Mouse (Mus musculus) CH12.LX (cell line): ENCODE measurements around the gene Psme3. TPM values are rescaled to one million over a fixed set of nuclear protein-coding genes. Genes with fewer than 3 reads are reported as not detected.

Source experiments
- DNase-seq: peaks from one replicate; pipeline ENCODE4 v3.0.0-alpha.2; 2013; ENCODE audit errors: extremely low read depth
- H3K27ac ChIP-seq: 2 replicates; pipeline ENCODE4 v1.5.1; 2012; ENCODE audit warnings: low read depth, mild to moderate bottlenecking, control low read depth, moderate library complexity; ENCODE audit not compliant: insufficient read depth
- H3K27me3 ChIP-seq: replicated peaks from 2 replicates; pipeline ENCODE3; 2012; ENCODE audit warnings: inconsistent platforms
- H3K36me3 ChIP-seq, 2 experiments: replicated peaks in 1 of 2; 2 replicates each; pipeline versions ENCODE3 to v1.6.1; 2012; ENCODE audit warnings: inconsistent platforms in 1 of 2, low read length in 1 of 2, mild to moderate bottlenecking in 1 of 2, mixed read lengths in 1 of 2, moderate library complexity in 1 of 2; ENCODE audit not compliant: control insufficient read depth in 1 of 2, insufficient read depth in 1 of 2
- H3K4me1 ChIP-seq, 2 experiments: 2 replicates each; pipeline ENCODE4 v1.6.1; 2012; ENCODE audit warnings: inconsistent platforms in 1 of 2, moderate library complexity in 1 of 2; ENCODE audit not compliant: insufficient read depth in 2 of 2, control insufficient read depth in 1 of 2
- H3K4me2 ChIP-seq: 2 replicates; pipeline ENCODE4 v1.6.1; 2012; ENCODE audit warnings: low read depth, mild to moderate bottlenecking, control low read depth; ENCODE audit not compliant: poor library complexity, insufficient read depth, severe bottlenecking
- H3K4me3 ChIP-seq, 3 experiments: fragments of 150-350 bp in 1 of 3; sonication (generic) in 1 of 3; replicated peaks in 1 of 3; 2 replicates each; pipeline versions ENCODE3 to v1.5.1; 2011 to 2012; ENCODE audit warnings: low read depth in 2 of 3, low read length in 2 of 3, mild to moderate bottlenecking in 2 of 3, moderate library complexity in 2 of 3, control low read depth in 1 of 3, improper control_type of control experiment in 1 of 3, inconsistent platforms in 1 of 3, mixed read lengths in 1 of 3; ENCODE audit not compliant: poor library complexity in 1 of 3
- H3K79me2 ChIP-seq: replicated peaks from 2 replicates; pipeline ENCODE4 v1.6.1; 2012; ENCODE audit warnings: mild to moderate bottlenecking, moderate library complexity; ENCODE audit not compliant: control insufficient read depth, poor library complexity, insufficient read depth, severe bottlenecking; ENCODE audit errors: extremely low read depth
- H3K9ac ChIP-seq: 2 replicates; pipeline ENCODE4 v1.6.1; 2012; ENCODE audit warnings: low read depth, mild to moderate bottlenecking, control low read depth, moderate library complexity; ENCODE audit not compliant: insufficient read depth
- H3K9me3 ChIP-seq: replicated peaks from 2 replicates; pipeline ENCODE3; 2012; ENCODE audit warnings: low read length, inconsistent platforms, mixed read lengths
- BHLHE40 ChIP-seq: IDR thresholded peaks from 2 replicates; pipeline ENCODE4 v1.6.1; 2011; ENCODE audit warnings: mild to moderate bottlenecking, low read depth, low read length, improper control_type of control experiment
- ETS1 ChIP-seq: conservative IDR thresholded peaks from 2 replicates; pipeline ENCODE4 v1.6.1; 2012; ENCODE audit warnings: low read depth, mild to moderate bottlenecking, inconsistent platforms, low read length, improper control_type of control experiment, moderate library complexity
- HCFC1 ChIP-seq: IDR thresholded peaks from 2 replicates; pipeline ENCODE4 v1.6.1; 2012; ENCODE audit warnings: low read depth, mild to moderate bottlenecking, inconsistent platforms, low read length, improper control_type of control experiment
- IRF4 ChIP-seq: IDR thresholded peaks from 2 replicates; pipeline ENCODE4 v1.6.1; 2014; ENCODE audit warnings: low read depth, mild to moderate bottlenecking, inconsistent platforms, low read length, improper control_type of control experiment
- JUND ChIP-seq: conservative IDR thresholded peaks from 2 replicates; pipeline ENCODE4 v1.6.1; 2011; ENCODE audit warnings: low read depth, low read length, improper control_type of control experiment
- MAX ChIP-seq: IDR thresholded peaks from 2 replicates; pipeline ENCODE4 v1.6.1; 2011; ENCODE audit warnings: low read length, improper control_type of control experiment
- MEF2A ChIP-seq: IDR thresholded peaks from 2 replicates; pipeline ENCODE4 v1.6.1; 2014; ENCODE audit warnings: low read depth, mild to moderate bottlenecking, inconsistent platforms, low read length, improper control_type of control experiment, borderline replicate concordance
- MXI1 ChIP-seq: IDR thresholded peaks from 2 replicates; pipeline ENCODE4 v1.6.1; 2011; ENCODE audit warnings: mild to moderate bottlenecking, low read depth, low read length, improper control_type of control experiment
- MYC ChIP-seq: IDR thresholded peaks from 2 replicates; pipeline ENCODE4 v1.6.1; 2011; ENCODE audit warnings: low read depth, mild to moderate bottlenecking, improper control_type of control experiment, low read length
- NRF1 ChIP-seq: IDR thresholded peaks from 2 replicates; pipeline ENCODE4 v1.6.1; 2014; ENCODE audit warnings: low read depth, mild to moderate bottlenecking, inconsistent platforms, low read length, improper control_type of control experiment, moderate library complexity
- RAD21 ChIP-seq: IDR thresholded peaks from 2 replicates; pipeline ENCODE4 v1.6.1; 2011; ENCODE audit warnings: low read depth, mild to moderate bottlenecking, low read length, improper control_type of control experiment, moderate library complexity
- RCOR1 ChIP-seq: conservative IDR thresholded peaks from 2 replicates; pipeline ENCODE4 v1.6.1; 2012; ENCODE audit warnings: low read depth, mild to moderate bottlenecking, inconsistent platforms, low read length, improper control_type of control experiment
- TBP ChIP-seq: conservative IDR thresholded peaks from 2 replicates; pipeline ENCODE4 v1.6.1; 2011; ENCODE audit warnings: low read depth, low read length, improper control_type of control experiment
- TCF12 ChIP-seq: IDR thresholded peaks from 2 replicates; pipeline ENCODE4 v1.6.1; 2014; ENCODE audit warnings: low read depth, mild to moderate bottlenecking, inconsistent platforms, low read length, improper control_type of control experiment
- USF1 ChIP-seq: IDR thresholded peaks from 2 replicates; pipeline ENCODE4 v1.6.1; 2014; ENCODE audit warnings: low read depth, mild to moderate bottlenecking, inconsistent platforms, low read length, improper control_type of control experiment
- USF2 ChIP-seq: conservative IDR thresholded peaks from 2 replicates; pipeline ENCODE4 v1.6.1; 2011; ENCODE audit warnings: low read depth, low read length, improper control_type of control experiment
- ZMIZ1 ChIP-seq: IDR thresholded peaks from 2 replicates; pipeline ENCODE4 v1.6.1; 2012; ENCODE audit warnings: low read depth, mild to moderate bottlenecking, inconsistent platforms, low read length, improper control_type of control experiment
- ZNF384 ChIP-seq: IDR thresholded peaks from 2 replicates; pipeline ENCODE4 v1.6.1; 2012; ENCODE audit warnings: low read depth, low read length, improper control_type of control experiment, inconsistent platforms
- dilution Hi-C: fragments of 300-500 bp; cut with MboI; formaldehyde crosslinking; loops from 2 replicates; pipeline ENCODE4 v1.14.3; 2020; ENCODE audit warnings: low sequenced_read_pairs; ENCODE audit not compliant: extremely low pct_unique_long_range_greater_than_20kb, extremely low pct_ligation_motif_present
- in situ Hi-C: fragments of 300-500 bp; cut with MboI; formaldehyde crosslinking; loops from 3 replicates; pipeline ENCODE4 v1.14.3; 2019; ENCODE audit warnings: low sequenced_read_pairs, low pct_ligation_motif_present, low pct_unique_long_range_greater_than_20kb, mixed read lengths
- polyA plus RNA-seq: library from polyadenylated mRNA; unstranded; fragments of >175 nt; gene quantifications from 2 replicates; pipeline ENCODE4 v1.2.1, GENCODE M21; 2012; ENCODE audit warnings: low read depth; ENCODE audit not compliant: insufficient read length
- total RNA-seq, 2 experiments: library from RNA; depleted of rRNA; stranded (reverse); fragments of 300-350 nt in 1 of 2; fragments of >200 nt in 1 of 2; gene quantifications; 2 replicates each; pipeline ENCODE4 v1.2.3; 2012 to 2014

The Psme3 gene
- total and polyA plus RNA-seq, 3 experiments, result 86.1 to 527 (median 208) TPM

GRCm38 (mm10) chr11:101359776-101360175, 43.8 kb downstream of the Psme3 start:
- no peak overlapping the region for H3K27ac ChIP-seq
- peaks cover 4 to 14% of the 10 kb centered on the region in 2 experiments; a peak in 3 of 4 replicates for H3K4me1 ChIP-seq
- no peaks in the 10 kb centered on the region for H3K36me3 ChIP-seq
- TF ChIP-seq JUND (no peak), USF1 (no peak), IRF4 (no peak), TBP (no peak), RCOR1 (no peak), ZNF384 (no peak), RAD21 (no peak)
- no peaks in the 10 kb centered on the region for H3K79me2 ChIP-seq
- in situ Hi-C loops (no loop called here), dilution Hi-C loops (no loop called here)
- DNase-seq, result no peak
- H3K9me3 ChIP-seq, result no peaks in the 10 kb centered on the region
- H3K9ac ChIP-seq, result no peak overlapping the region
- no peak overlapping the region for H3K4me2 ChIP-seq
- H3K27me3 ChIP-seq, result peaks cover 2% of the 10 kb centered on the region
- no peak overlapping the region for H3K4me3 ChIP-seq

- TF ChIP-seq BHLHE40 (peak; percentile 47), USF1 (peak; percentile 70), MEF2A (peak; percentile 49; the same call in 1 of the 2 replicates), HCFC1 (no peak), USF2 (peak; percentile 34; the same call in 1 of the 2 replicates)
- dilution Hi-C loops, result no loop called here
- no peaks in the 10 kb centered on the region for H3K27me3 ChIP-seq
- peaks cover 4 to 14% of the 10 kb centered on the region in 2 experiments; a peak in 3 of 4 replicates for H3K4me1 ChIP-seq
- H3K9ac ChIP-seq, result no peak overlapping the region
- no peaks in the 10 kb centered on the region for H3K9me3 ChIP-seq
- H3K4me3 ChIP-seq, result no peak overlapping the region
- no peaks in the 10 kb centered on the region for H3K36me3 ChIP-seq
- no peaks in the 10 kb centered on the region for H3K79me2 ChIP-seq
- DNase-seq, result no peak
- no peak overlapping the region for H3K27ac ChIP-seq
- in situ Hi-C loops, result no loop called here
- no peak overlapping the region; the same call in 1 of the 2 replicates for H3K4me2 ChIP-seq
Measured at GRCm38 (mm10) chr11:101360651-101361113, 44.7 kb downstream of the Psme3 start.

- TF ChIP-seq ZMIZ1 (no peak), RCOR1 (no peak), USF1 (no peak), NRF1 (no peak), JUND (no peak), MYC (no peak), ETS1 (no peak), MXI1 (no peak), MAX (no peak), HCFC1 (no peak), TCF12 (no peak)
- dilution Hi-C loops, result no loop called here
- Histone ChIP-seq H3K36me3 (no peaks in the 10 kb centered on the region), H3K27me3 (no peaks in the 10 kb centered on the region), H3K9ac (no peak overlapping the region), H3K4me3 (no peak overlapping the region), H3K4me1 (peaks cover 4 to 14% of the 10 kb centered on the region in 2 experiments; a peak in 3 of 4 replicates), H3K79me2 (no peaks in the 10 kb centered on the region), H3K9me3 (no peaks in the 10 kb centered on the region), H3K4me2 (no peak overlapping the region), H3K27ac (no peak overlapping the region)
- no peak for DNase-seq
- in situ Hi-C loops, result no loop called here
Measured at GRCm38 (mm10) chr11:101364531-101364931, 48.5 kb downstream of the Psme3 start.
